Mouse (Mus musculus) cortical plate, adult 2 months (tissue): Measurements from ENCODE around the gene Kpna1. TPM values are rescaled to one million over a fixed set of nuclear protein-coding genes. Genes with fewer than 3 reads are reported as not detected.
"Not testable (repeated sequence)": the region's sequence is repeated elsewhere in the genome, so short reads cannot be mapped to it uniquely, and the experiment has no call there.

Experiments
- H3K27ac ChIP-seq: fragments of 200-500 bp; 2 replicates; pipeline ENCODE4 v1.5.1; 2012; ENCODE audit warnings: low read length, control low read depth, inconsistent platforms; ENCODE audit not compliant: insufficient read depth
- H3K4me1 ChIP-seq: fragments of 200-500 bp; 2 replicates; pipeline ENCODE4 v1.6.1; 2011; ENCODE audit warnings: low read length; ENCODE audit not compliant: control insufficient read depth, insufficient read depth
- H3K4me3 ChIP-seq: fragments of 200-500 bp; 2 replicates; pipeline ENCODE4 v1.5.1; 2011; ENCODE audit warnings: mild to moderate bottlenecking, low read length, control low read depth; ENCODE audit not compliant: insufficient read depth
- CTCF ChIP-seq: fragments of 200-500 bp; IDR thresholded peaks from 2 replicates; pipeline ENCODE4 v1.5.1; 2011; ENCODE audit warnings: mild to moderate bottlenecking, control low read depth, low read length; ENCODE audit not compliant: insufficient read depth; ENCODE audit errors: extremely low read depth
- POLR2A ChIP-seq: fragments of 200-500 bp; IDR thresholded peaks from 2 replicates; pipeline ENCODE4 v1.6.1; 2011; ENCODE audit warnings: mild to moderate bottlenecking, low read length, control low read depth; ENCODE audit not compliant: insufficient read depth; ENCODE audit errors: extremely low read depth
- polyA plus RNA-seq: library from polyadenylated mRNA; depleted of rRNA; stranded (reverse); fragments of >200 nt; gene quantifications from 2 replicates; pipeline ENCODE4 v1.2.3, GENCODE M21; 2012

Kpna1 gene
- polyA plus RNA-seq, 1 experiment: 49.8 TPM

DNA sequence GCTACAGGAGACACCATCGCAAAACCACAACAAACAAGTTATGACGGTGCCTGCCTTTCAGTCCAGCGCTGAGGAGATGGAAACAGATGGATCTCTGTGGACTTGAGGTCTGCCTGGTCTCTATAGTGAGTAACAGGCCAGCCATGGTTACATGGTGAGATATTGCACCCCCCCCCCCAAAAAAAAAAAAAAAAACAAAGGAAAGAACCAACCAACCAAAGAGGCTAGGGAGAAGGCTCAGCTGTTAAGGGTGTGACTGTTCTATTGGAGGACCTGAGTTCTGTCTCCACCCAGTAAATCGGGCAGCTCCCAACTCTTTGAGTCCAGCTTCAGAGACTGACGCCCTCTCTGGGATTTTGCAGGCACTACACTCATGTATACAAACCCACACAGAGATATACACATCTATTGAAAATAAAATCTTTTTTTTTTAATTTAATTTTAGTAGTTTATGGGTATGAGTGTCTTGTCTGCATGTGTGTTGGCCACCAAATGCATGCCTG is 25.9 kb upstream of the Kpna1 start:
- no peaks in the 10 kb centered on the region for H3K4me1 ChIP-seq
- no peak for TF ChIP-seq POLR2A
- TF ChIP-seq CTCF: no peak

DNA sequence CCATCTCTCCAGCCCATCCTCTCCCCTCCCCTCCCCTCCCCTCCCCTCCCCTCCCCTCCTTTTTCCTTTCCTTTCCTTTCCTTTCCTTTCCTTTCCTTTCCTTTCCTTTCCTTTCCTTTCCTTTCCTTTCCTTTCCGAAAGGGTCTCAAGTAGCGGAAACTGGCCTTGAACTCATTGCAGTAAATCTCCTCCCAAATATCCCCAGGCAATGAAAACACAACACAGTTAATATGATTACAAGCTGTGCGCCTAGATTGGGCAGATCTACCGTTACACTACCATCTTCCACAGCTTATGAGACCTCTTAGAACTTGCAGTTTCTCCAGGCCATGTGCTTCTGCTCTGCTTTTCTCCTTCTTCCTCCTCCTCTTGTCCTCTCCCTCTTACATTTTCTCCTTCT is 12.6 kb upstream of the Kpna1 start:
- not testable (repeated sequence) for H3K4me3 ChIP-seq, H3K27ac ChIP-seq, H3K4me1 ChIP-seq

More for the DNA sequence above, 25.9 kb upstream of the Kpna1 start:
- H3K27ac ChIP-seq: no peak overlapping the region
- no peak overlapping the region for H3K4me3 ChIP-seq

GRCm38 (mm10) chr16:35966411-35967115 is 12.0 kb upstream of the Kpna1 start:
- no peak overlapping the region for H3K27ac ChIP-seq

DNA sequence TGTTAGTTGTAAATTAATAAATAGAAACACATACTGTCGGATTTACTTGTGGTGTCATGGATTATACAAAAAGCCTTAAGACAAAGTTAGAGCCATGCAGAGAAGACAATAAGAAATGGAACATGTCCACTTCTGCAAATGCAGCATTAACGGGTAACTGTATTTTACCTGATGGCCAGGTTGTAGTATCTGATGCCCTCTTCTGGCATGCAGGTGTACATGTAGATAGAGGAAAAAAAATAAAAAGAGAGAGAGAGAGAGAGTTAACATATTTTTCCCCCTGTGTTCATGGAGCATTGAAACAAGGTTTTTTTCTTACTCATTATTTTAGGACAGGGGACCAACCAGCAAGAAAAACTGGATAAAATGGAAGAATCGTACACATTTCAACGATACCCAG is 11.2 kb upstream of the Kpna1 start:
- no peaks in the 10 kb centered on the region for H3K4me1 ChIP-seq
- TF ChIP-seq CTCF (no peak), POLR2A (no peak)
- H3K4me3 ChIP-seq: no peak overlapping the region
- no peak overlapping the region for H3K27ac ChIP-seq

More at GRCm38 (mm10) chr16:35966411-35967115, 12.0 kb upstream of the Kpna1 start:
- H3K4me1 ChIP-seq: no peaks in the 10 kb centered on the region
- no peak overlapping the region for H3K4me3 ChIP-seq
- no peak for TF ChIP-seq CTCF
- no peak for TF ChIP-seq POLR2A

- no peak for TF ChIP-seq CTCF
- TF ChIP-seq POLR2A: no peak
- Histone ChIP-seq H3K27ac (no peak overlapping the region), H3K4me3 (no peak overlapping the region), H3K4me1 (no peaks in the 10 kb centered on the region)
Observed at GRCm38 (mm10) chr16:35968149-35968548, 10.4 kb upstream of the Kpna1 start.

DNA sequence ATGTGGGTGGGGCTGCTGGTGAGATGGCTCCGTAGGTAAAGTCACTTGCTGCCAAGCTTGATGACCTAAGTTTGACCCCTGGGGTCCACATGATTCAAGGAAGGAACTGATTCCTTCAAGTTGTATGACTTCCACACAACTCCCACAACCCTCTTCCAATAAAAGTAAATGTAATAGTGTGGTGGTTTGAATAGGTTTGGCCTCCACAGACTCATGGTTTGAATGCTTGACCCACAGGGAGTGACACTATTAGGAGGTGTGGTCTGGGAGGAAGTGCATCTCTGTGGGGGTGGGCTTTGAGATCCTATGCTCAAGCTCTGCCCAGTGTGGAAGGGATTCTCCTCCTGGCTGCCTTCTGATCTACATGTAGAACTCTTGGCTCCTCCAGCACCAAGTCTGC is 4.5 kb upstream of the Kpna1 start:
- Histone ChIP-seq H3K27ac (no peak overlapping the region), H3K4me1 (no peaks in the 10 kb centered on the region), H3K4me3 (no peak overlapping the region)
- TF ChIP-seq POLR2A (no peak), CTCF (no peak)

- TF ChIP-seq POLR2A (no peak), CTCF (no peak)
- Histone ChIP-seq H3K4me3 (no peak overlapping the region), H3K4me1 (peaks cover 2% of the 10 kb centered on the region; the same call in 1 of the 2 replicates), H3K27ac (no peak overlapping the region)
Observed at GRCm38 (mm10) chr16:35981363-35981821, 2.8 kb downstream of the Kpna1 start.

DNA sequence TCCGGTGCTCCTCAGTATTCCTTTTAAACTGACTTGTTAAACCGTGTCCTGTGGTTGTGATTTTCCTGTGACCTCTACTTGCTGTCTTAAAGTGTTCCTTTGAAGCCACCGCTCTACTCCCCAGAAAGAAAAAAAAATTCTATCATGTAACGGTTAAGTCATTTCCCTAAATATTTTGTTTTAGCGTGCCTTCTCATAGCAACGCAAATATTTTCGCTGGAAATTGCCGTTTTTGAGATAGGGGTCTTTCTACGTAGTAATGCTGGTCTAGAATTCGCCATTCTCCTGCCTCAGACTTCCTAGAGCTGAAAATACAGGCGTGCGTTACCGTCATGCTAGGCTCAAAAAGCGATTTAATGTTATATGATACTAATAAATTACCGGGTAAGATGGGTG is 4.0 kb downstream of the Kpna1 start:
- Histone ChIP-seq H3K27ac (0 out of 2 replicates have a peak overlapping the region, but pooled peaks have one; percentile 88), H3K4me1 (peaks cover 4% of the 10 kb centered on the region), H3K4me3 (peak overlapping the region; percentile 60)
- TF ChIP-seq CTCF (no peak), POLR2A (no peak)

GRCm38 (mm10) chr16:35982902-35983516 is 4.5 kb downstream of the Kpna1 start:
- Histone ChIP-seq H3K4me1 (peaks cover 4% of the 10 kb centered on the region), H3K4me3 (peak overlapping the region; percentile 60), H3K27ac (peak overlapping the region; percentile 94)
- TF ChIP-seq CTCF: no peak

DNA sequence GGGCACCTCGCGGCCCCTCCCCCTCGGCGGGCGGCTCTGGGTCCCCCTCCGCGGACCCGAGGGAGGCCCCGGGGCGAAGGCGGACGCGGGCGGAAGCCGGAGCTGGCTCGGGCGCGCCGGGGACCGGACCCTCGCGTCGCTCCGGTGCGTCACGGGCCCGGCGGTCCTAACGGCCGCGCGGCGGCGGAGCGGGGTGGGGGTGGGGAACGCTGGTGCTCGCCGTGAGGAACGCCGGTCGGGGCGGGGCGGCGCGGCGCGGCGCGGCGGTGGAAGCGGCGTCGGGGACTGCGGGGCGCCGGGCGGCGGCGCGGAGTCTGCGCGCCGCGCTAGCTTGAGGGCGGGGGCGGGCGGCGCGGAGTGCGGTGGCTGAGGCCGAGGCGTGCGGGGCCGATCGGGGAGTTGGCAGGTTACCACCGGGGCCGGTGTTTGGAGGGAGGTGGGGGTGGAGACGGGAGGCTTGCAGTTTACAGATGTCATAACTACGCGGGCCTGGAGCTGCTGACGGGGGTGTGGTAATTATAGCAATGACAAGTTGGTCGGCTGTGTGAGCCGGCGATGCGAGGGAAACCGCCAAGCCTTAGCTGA is 5.1 kb downstream of the Kpna1 start:
- Histone ChIP-seq H3K4me3 (peak overlapping the region; percentile 60), H3K4me1 (peaks cover 4% of the 10 kb centered on the region), H3K27ac (peak overlapping the region; percentile 94)
- TF ChIP-seq POLR2A: no peak
- TF ChIP-seq CTCF: no peak
